Mouse (Mus musculus): Measurements from ENCODE around the gene Oxnad1. TPM values are rescaled to one million over a fixed set of nuclear protein-coding genes. Genes with fewer than 3 reads are reported as not detected.
"Not testable (repeated sequence)": the region's sequence is repeated elsewhere in the genome, so short reads cannot be mapped to it uniquely, and the experiment has no call there.

Gene Oxnad1
- total RNA-seq, 4 experiments from 2014 or later = 28.1 to 32.3 (median 29.7) TPM

GRCm38 (mm10) chr14:32091124-32091523 lies 6.0 kb downstream of the Oxnad1 start:
- DNase-seq = no peak

- DNase-seq = no peak
Measured at GRCm38 (mm10) chr14:32091704-32092103, 6.5 kb downstream of the Oxnad1 start.

GRCm38 (mm10) chr14:32093018-32093417 lies 7.8 kb downstream of the Oxnad1 start:
- no peak for DNase-seq

GRCm38 (mm10) chr14:32093500-32094117 lies 8.4 kb downstream of the Oxnad1 start:
- no peak for DNase-seq

- no peak for DNase-seq
Measured at GRCm38 (mm10) chr14:32095646-32096045, 10.5 kb downstream of the Oxnad1 start.

- DNase-seq = no peak
Measured at GRCm38 (mm10) chr14:32096740-32097139, 11.6 kb downstream of the Oxnad1 start.

GRCm38 (mm10) chr14:32097691-32098090 lies 12.5 kb downstream of the Oxnad1 start:
- DNase-seq = no peak

GRCm38 (mm10) chr14:32098951-32099350 lies 13.8 kb downstream of the Oxnad1 start:
- no peak for DNase-seq

- DNase-seq = no peak
Measured at GRCm38 (mm10) chr14:32103556-32103955, 18.4 kb downstream of the Oxnad1 start.

- no peak for DNase-seq
Measured at GRCm38 (mm10) chr14:32105663-32106062, 20.5 kb downstream of the Oxnad1 start.

GRCm38 (mm10) chr14:32106911-32107310 lies 21.7 kb downstream of the Oxnad1 start:
- DNase-seq = no peak

- DNase-seq = not testable (repeated sequence)
Measured at GRCm38 (mm10) chr14:32112124-32112523, 26.9 kb downstream of the Oxnad1 start.

- DNase-seq = no peak
Measured at GRCm38 (mm10) chr14:32120940-32121919, 36.1 kb downstream of the Oxnad1 start.

GRCm38 (mm10) chr14:32121920-32122315 lies 36.7 kb downstream of the Oxnad1 start:
- DNase-seq = no peak

- DNase-seq = no peak
Measured at GRCm38 (mm10) chr14:32124261-32124660, 39.1 kb downstream of the Oxnad1 start.

GRCm38 (mm10) chr14:32125256-32125655 lies 40.1 kb downstream of the Oxnad1 start:
- DNase-seq = not testable (repeated sequence)

GRCm38 (mm10) chr14:32128409-32128808 lies 43.2 kb downstream of the Oxnad1 start:
- DNase-seq = no peak

- no peak for DNase-seq
Measured at GRCm38 (mm10) chr14:32131836-32132235, 46.7 kb downstream of the Oxnad1 start.

GRCm38 (mm10) chr14:32134293-32134692 lies 49.1 kb downstream of the Oxnad1 start:
- DNase-seq = no peak

GRCm38 (mm10) chr14:32136467-32136866 lies 51.3 kb downstream of the Oxnad1 start:
- DNase-seq = not testable (repeated sequence)

- DNase-seq = no peak
Measured at GRCm38 (mm10) chr14:32140359-32140965, 55.3 kb downstream of the Oxnad1 start.

GRCm38 (mm10) chr14:32141723-32142122 lies 56.5 kb downstream of the Oxnad1 start, which contains the start of gene Msmb:
TSS of gene Msmb (plus strand) at chr14:32142023.
- DNase-seq = no peak

- DNase-seq = no peak
Measured at GRCm38 (mm10) chr14:32144734-32145133, 59.6 kb downstream of the Oxnad1 start.
